ENCODE assay signal across 26 mouse cellular contexts in the genomic region with DNA sequence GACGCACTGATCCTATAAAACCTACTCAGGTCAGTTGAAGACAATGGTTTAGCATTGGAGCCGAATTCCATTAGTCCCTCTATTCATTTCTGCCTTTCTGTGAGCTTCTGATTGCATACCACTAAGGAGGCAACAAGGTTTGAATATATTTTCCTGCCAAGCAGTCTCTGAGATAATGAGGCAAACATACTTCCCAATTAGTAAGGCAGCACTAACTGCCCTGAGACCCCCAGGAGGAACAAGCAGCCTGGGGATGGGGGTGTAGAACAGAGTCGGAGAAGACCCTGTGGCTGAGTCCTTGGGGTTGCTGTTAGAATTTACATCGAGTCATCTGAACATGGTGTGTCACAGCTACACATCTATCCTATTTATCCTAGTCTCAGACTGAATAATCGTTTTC. TPM values are rescaled to one million over a fixed set of nuclear protein-coding genes. Genes with fewer than 3 reads are reported as not detected.
A peak's percentile ranks its signal among the peaks of the same experiment; 100 is the strongest.
DNase-seq lines count a peak whose midpoint lies in the region; ATAC-seq lines count a peak whose summit lies in the region.
"Had no signal": no experiment of that assay in that cellular context is flagged by ENCODE, and none has a peak within 500 bp of the region (broad histone marks: within the 10 kb centered on the region; RNA-seq: fewer than 3 reads in every experiment).

No protein-coding gene starts in this region.

- H3K4me2 ChIP-seq in forebrain, embryonic 12.5 days, result no peak overlapping the region
- H3K4me2 ChIP-seq in forebrain, embryonic 14.5 days (ENCODE audit: low read length), result no peak overlapping the region
- no peak overlapping the region for H3K4me2 ChIP-seq in forebrain, embryonic 15.5 days (replicated peaks)
- no peak overlapping the region for H3K4me2 ChIP-seq in limb, embryonic 15.5 days
- H3K4me2 ChIP-seq: embryonic facial prominence, embryonic 12.5 days; embryonic facial prominence, embryonic 15.5 days; heart, embryonic 12.5 days; heart, embryonic 15.5 days; hindbrain, embryonic 13.5 days had no signal

- H3K27ac ChIP-seq in forebrain, embryonic 10.5 days, result peak overlapping the region; percentile 67; the same call in 1 of the 2 replicates
- no peak overlapping the region for H3K27ac ChIP-seq in forebrain, embryonic 12.5 days
- H3K27ac ChIP-seq in forebrain, embryonic 14.5 days (ENCODE audit: low read depth, low read length), result no peak overlapping the region
- no peak overlapping the region for H3K27ac ChIP-seq in forebrain, embryonic 15.5 days (replicated peaks)
- H3K27ac ChIP-seq in limb, embryonic 15.5 days, result peak overlapping the region; percentile 17; the same call in 1 of the 2 replicates
- no peak overlapping the region for H3K27ac ChIP-seq in limb, embryonic 10.5 days
- H3K27ac ChIP-seq: embryonic facial prominence, embryonic 12.5 days; embryonic facial prominence, embryonic 15.5 days; heart, adult 2 months; heart, embryonic 15.5 days; hindbrain, embryonic 10.5 days; hindbrain, embryonic 13.5 days had no signal

- peaks cover 4% of the 10 kb centered on the region; the same call in 1 of the 2 replicates for H3K9me3 ChIP-seq in forebrain, embryonic 10.5 days
- H3K9me3 ChIP-seq in forebrain, embryonic 12.5 days, result no peaks in the 10 kb centered on the region
- H3K9me3 ChIP-seq in forebrain, embryonic 14.5 days (replicated peaks; ENCODE audit: control insufficient read depth, low read length), result no peaks in the 10 kb centered on the region
- H3K9me3 ChIP-seq in forebrain, embryonic 15.5 days, result no peaks in the 10 kb centered on the region
- no peaks in the 10 kb centered on the region for H3K9me3 ChIP-seq in limb, embryonic 15.5 days
- no peaks in the 10 kb centered on the region for H3K9me3 ChIP-seq in limb, embryonic 10.5 days (replicated peaks)
- H3K9me3 ChIP-seq: embryonic facial prominence, embryonic 12.5 days; heart, embryonic 12.5 days; heart, embryonic 15.5 days; hindbrain, embryonic 13.5 days had no signal

- WGBS in forebrain, embryonic 10.5 days, result 72% methylated on average over 5 of the region's 5 CpGs
- WGBS in forebrain, embryonic 12.5 days, result 52% methylated on average over 5 of the region's 5 CpGs
- 27% methylated on average over 5 of the region's 5 CpGs for WGBS in forebrain, embryonic 14.5 days
- 36% methylated on average over 5 of the region's 5 CpGs for WGBS in forebrain, embryonic 15.5 days
- 81% methylated on average over 5 of the region's 5 CpGs for WGBS in limb, embryonic 15.5 days
- WGBS in limb, embryonic 10.5 days, result 90% methylated on average over 5 of the region's 5 CpGs

- no peak for DNase-seq in forebrain, embryonic 10.5 days (ENCODE audit: extremely low spot score, low spot score)
- peak; percentile 32 for DNase-seq in forebrain, embryonic 14.5 days (ENCODE audit: low spot score)
- no peak for DNase-seq in limb, embryonic 10.5 days (ENCODE audit: low spot score)
- DNase-seq in cerebellum, postnatal 25 days, result no peak
- DNase-seq: adrenal gland, adult 8-10 months; adrenal gland, postnatal 25 days; cerebellum, adult 18-20 months; cerebellum, adult 9-10 months; cerebellum, postnatal 14 days; gastrocnemius, postnatal 10 days; gastrocnemius, postnatal 36 days; heart, adult 2 months; heart, postnatal 10 days; heart, postnatal 36 days had no signal

- no peaks in the 10 kb centered on the region for H3K27me3 ChIP-seq in forebrain, embryonic 10.5 days (ENCODE audit: poor library complexity, severe bottlenecking)
- H3K27me3 ChIP-seq in forebrain, embryonic 12.5 days, result no peaks in the 10 kb centered on the region
- H3K27me3 ChIP-seq in forebrain, embryonic 14.5 days (replicated peaks; ENCODE audit: control insufficient read depth, insufficient read depth, low read length), result no peaks in the 10 kb centered on the region
- H3K27me3 ChIP-seq in forebrain, embryonic 15.5 days, result no peaks in the 10 kb centered on the region
- H3K27me3 ChIP-seq in limb, embryonic 15.5 days, result no peaks in the 10 kb centered on the region
- no peaks in the 10 kb centered on the region for H3K27me3 ChIP-seq in limb, embryonic 10.5 days (ENCODE audit: low read depth, poor library complexity, severe bottlenecking)
- H3K27me3 ChIP-seq: embryonic facial prominence, embryonic 12.5 days; embryonic facial prominence, embryonic 15.5 days; heart, embryonic 12.5 days; heart, embryonic 15.5 days; hindbrain, embryonic 13.5 days had no signal

- no peak overlapping the region for H3K4me3 ChIP-seq in forebrain, embryonic 10.5 days
- H3K4me3 ChIP-seq in forebrain, embryonic 12.5 days (replicated peaks), result no peak overlapping the region
- no peak overlapping the region for H3K4me3 ChIP-seq in forebrain, embryonic 14.5 days (ENCODE audit: low read depth, low read length)
- H3K4me3 ChIP-seq in forebrain, embryonic 15.5 days, result no peak overlapping the region
- H3K4me3 ChIP-seq in limb, embryonic 15.5 days, result no peak overlapping the region
- no peak overlapping the region for H3K4me3 ChIP-seq in limb, embryonic 10.5 days
- H3K4me3 ChIP-seq: embryonic facial prominence, embryonic 12.5 days; embryonic facial prominence, embryonic 15.5 days; heart, adult 2 months; heart, embryonic 12.5 days; heart, embryonic 15.5 days; hindbrain, embryonic 10.5 days; hindbrain, embryonic 13.5 days had no signal

- no peak; the same call in 1 of the 2 replicates for ATAC-seq in forebrain, embryonic 12.5 days (ENCODE audit: low FRiP score)
- ATAC-seq in forebrain, embryonic 14.5 days, result no peak
- no peak for ATAC-seq in forebrain, embryonic 15.5 days (replicated peaks)
- no peak for ATAC-seq in limb, embryonic 15.5 days (ENCODE audit: insufficient number of reproducible peaks, low FRiP score, low TSS enrichment, low read depth)
- ATAC-seq: activated CD4-positive, CD25-positive, alpha-beta regulatory T cell, adult 4 months; hindbrain, embryonic 16.5 days; intestine, postnatal 0 days had no signal

- H3K9ac ChIP-seq in forebrain, embryonic 12.5 days, result no peak overlapping the region
- H3K9ac ChIP-seq in forebrain, embryonic 14.5 days (ENCODE audit: low read length), result no peak overlapping the region
- no peak overlapping the region for H3K9ac ChIP-seq in forebrain, embryonic 15.5 days (replicated peaks)
- no peak overlapping the region for H3K9ac ChIP-seq in limb, embryonic 15.5 days
- H3K9ac ChIP-seq: embryonic facial prominence, embryonic 12.5 days; embryonic facial prominence, embryonic 15.5 days; heart, embryonic 12.5 days; heart, embryonic 15.5 days; hindbrain, embryonic 13.5 days had no signal

- H3K4me1 ChIP-seq in forebrain, embryonic 10.5 days, result peaks cover 15% of the 10 kb centered on the region
- H3K4me1 ChIP-seq in forebrain, embryonic 12.5 days, result peaks cover 4% of the 10 kb centered on the region
- H3K4me1 ChIP-seq in forebrain, embryonic 14.5 days (ENCODE audit: control insufficient read depth, insufficient read depth, low read length), result no peaks in the 10 kb centered on the region
- no peaks in the 10 kb centered on the region for H3K4me1 ChIP-seq in forebrain, embryonic 15.5 days
- H3K4me1 ChIP-seq in limb, embryonic 15.5 days, result peaks cover 2% of the 10 kb centered on the region
- no peaks in the 10 kb centered on the region for H3K4me1 ChIP-seq in limb, embryonic 10.5 days
- H3K4me1 ChIP-seq: embryonic facial prominence, embryonic 12.5 days; heart, embryonic 12.5 days; heart, embryonic 15.5 days; hindbrain, embryonic 13.5 days had no signal

- H3K36me3 ChIP-seq in forebrain, embryonic 10.5 days (replicated peaks), result no peaks in the 10 kb centered on the region
- H3K36me3 ChIP-seq in forebrain, embryonic 12.5 days (replicated peaks), result no peaks in the 10 kb centered on the region
- H3K36me3 ChIP-seq in forebrain, embryonic 14.5 days (ENCODE audit: control insufficient read depth, insufficient read depth, low read length), result no peaks in the 10 kb centered on the region
- no peaks in the 10 kb centered on the region for H3K36me3 ChIP-seq in forebrain, embryonic 15.5 days
- H3K36me3 ChIP-seq in limb, embryonic 15.5 days, result no peaks in the 10 kb centered on the region
- no peaks in the 10 kb centered on the region for H3K36me3 ChIP-seq in limb, embryonic 10.5 days
- H3K36me3 ChIP-seq: embryonic facial prominence, embryonic 12.5 days; embryonic facial prominence, embryonic 15.5 days; heart, embryonic 12.5 days; heart, embryonic 15.5 days; hindbrain, embryonic 10.5 days; hindbrain, embryonic 13.5 days had no signal

RNA-seq across cellular contexts. Expression of a gene that starts 22.4 kb away (rescaled TPM):
- not detected in 2 replicates for polyA plus RNA-seq in forebrain, embryonic 10.5 days (2016; fragmentation: Nextera tagmentation; extraction: Ambion mirVana)
- polyA plus RNA-seq in forebrain, embryonic 12.5 days (2016; fragmentation: Nextera tagmentation; extraction: Ambion mirVana), result not detected in 2 replicates
- polyA plus RNA-seq in forebrain, embryonic 14.5 days (2014; fragmentation: Nextera tagmentation; extraction: Ambion mirVana), result not detected in 2 replicates
- not detected in 2 replicates for polyA plus RNA-seq in forebrain, embryonic 15.5 days (2015; fragmentation: Nextera tagmentation; extraction: Ambion mirVana)
- not detected in 2 replicates for polyA plus RNA-seq in limb, embryonic 15.5 days (2015; fragmentation: Nextera tagmentation; extraction: Ambion mirVana)
- polyA plus RNA-seq in limb, embryonic 10.5 days (2016; fragmentation: Nextera tagmentation; extraction: Ambion mirVana), result not detected in 2 replicates
- polyA plus RNA-seq: activated CD4-positive, CD25-positive, alpha-beta regulatory T cell, adult 4 months; embryonic facial prominence, embryonic 12.5 days; embryonic facial prominence, embryonic 15.5 days; heart, adult 2 months; heart, embryonic 12.5 days; heart, embryonic 15.5 days; hindbrain, embryonic 10.5 days; hindbrain, embryonic 13.5 days; hindbrain, embryonic 16.5 days; intestine, postnatal 0 days had no signal

RNA-seq across cellular contexts. Expression of a gene that starts 37.6 kb away (rescaled TPM):
- polyA plus RNA-seq in forebrain, embryonic 10.5 days (2016; fragmentation: Nextera tagmentation; extraction: Ambion mirVana), result 75.5 and 82.0 TPM in 2 replicates
- polyA plus RNA-seq in forebrain, embryonic 12.5 days (2016; fragmentation: Nextera tagmentation; extraction: Ambion mirVana), result 59.7 and 60.6 TPM in 2 replicates
- 37.3 and 38.8 TPM in 2 replicates for polyA plus RNA-seq in forebrain, embryonic 14.5 days (2014; fragmentation: Nextera tagmentation; extraction: Ambion mirVana)
- 32.6 and 37.8 TPM in 2 replicates for polyA plus RNA-seq in forebrain, embryonic 15.5 days (2015; fragmentation: Nextera tagmentation; extraction: Ambion mirVana)
- 70.1 and 74.3 TPM in 2 replicates for polyA plus RNA-seq in limb, embryonic 15.5 days (2015; fragmentation: Nextera tagmentation; extraction: Ambion mirVana)
- 65.3 and 68.0 TPM in 2 replicates for polyA plus RNA-seq in limb, embryonic 10.5 days (2016; fragmentation: Nextera tagmentation; extraction: Ambion mirVana)

Comparison
In these comparisons a context has a peak if more than half of its experiments do, and no peak if none do; other contexts are left out.
1. H3K27ac ChIP-seq: peak in forebrain, embryonic 10.5 days (single experiment) and limb, embryonic 15.5 days (single experiment); none in forebrain, embryonic 12.5 days (single experiment), forebrain, embryonic 14.5 days (single experiment), forebrain, embryonic 15.5 days (single experiment) and limb, embryonic 10.5 days (single experiment).